Mouse (Mus musculus): ENCODE data around the gene Epo.

GRCm38 (mm10) chr5:137491559-137491958 is 41.5 kb downstream of the Epo start:
- no peak for TF ChIP-seq CTCF (conservative IDR thresholded peaks at IDR 0.05; ENCODE audit: low read length)
- no peak for TF ChIP-seq POU5F1 (IDR thresholded peaks at IDR 0.05; ENCODE audit: borderline replicate concordance, low read length)
